Mouse (Mus musculus) common myeloid progenitor, adult 5-6 weeks (primary cell): ENCODE measurements at regions not wholly inside any gene's neighbourhood (a gene's known extent, or its start where the extent isn't known, plus 50 kb on each side); places are given as distances from the start of the nearest gene placed in this dataset.

Experiments
- ATAC-seq: replicated peaks from 2 replicates; pipeline ENCODE4 v1.8.0; 2016; ENCODE audit warnings: low read depth, mild to moderate bottlenecking, moderate TSS enrichment, inconsistent platforms; ENCODE audit not compliant: poor library complexity, severe bottlenecking

- ATAC-seq: no peak
These were observed 79.2 kb upstream of the Ell2 start for GRCm38 (mm10) chr13:75627405-75627804.

- no peak for ATAC-seq
These were observed 75.5 kb upstream of the Ell2 start for GRCm38 (mm10) chr13:75631048-75631447.

DNA sequence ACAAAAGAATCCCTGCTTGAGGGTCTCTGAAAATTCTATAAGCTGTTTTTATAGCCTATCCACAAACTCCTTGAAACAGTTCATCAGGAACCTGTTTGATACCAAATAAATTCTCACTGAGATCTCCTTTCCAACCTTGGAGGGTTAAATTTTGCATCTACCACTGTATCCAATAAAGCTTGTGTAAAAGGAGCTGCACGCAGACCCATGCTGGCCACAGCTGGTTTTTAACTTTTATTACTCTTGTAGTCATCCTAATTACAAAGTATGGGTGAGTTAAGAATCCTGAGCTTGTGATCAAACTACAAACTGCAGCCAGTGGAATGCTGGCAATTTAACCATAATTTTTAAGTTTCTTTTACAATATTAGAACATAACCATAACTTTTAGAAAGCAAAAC is 59.0 kb upstream of the Ell2 start:
- ATAC-seq: no peak

- ATAC-seq: no peak
These were observed 54.6 kb upstream of the Ell2 start for GRCm38 (mm10) chr13:75651941-75652340.

GRCm38 (mm10) chr13:75652966-75653365 is 53.6 kb upstream of the Ell2 start:
- ATAC-seq: no peak
